Mouse (Mus musculus) gastrocnemius, postnatal 14 days (tissue): ENCODE data around the gene Xbp1. TPM values are rescaled to one million over a fixed set of nuclear protein-coding genes. Genes with fewer than 3 reads are reported as not detected.
"Not testable (repeated sequence)": the region's sequence is repeated elsewhere in the genome, so short reads cannot be mapped to it uniquely, and the experiment has no call there.

ENCODE experiments used
- DNase-seq: peaks from one replicate; pipeline ENCODE4 v3.0.0; 2021; ENCODE audit warnings: mixed read lengths
- intact Hi-C: fragments of 180-260 bp; cut with DNase I; formaldehyde crosslinking; loops from one replicate; pipeline ENCODE4 v1.15.1; 2025; ENCODE audit warnings: low total_unique reads
- total RNA-seq, 2 experiments: library from RNA; stranded (reverse); gene quantifications; 2 replicates each; pipeline ENCODE4 v1.2.3; 2021

Gene Xbp1
- total RNA-seq, 2 experiments from 2014 or later = 42.7 to 47.5 TPM

DNA sequence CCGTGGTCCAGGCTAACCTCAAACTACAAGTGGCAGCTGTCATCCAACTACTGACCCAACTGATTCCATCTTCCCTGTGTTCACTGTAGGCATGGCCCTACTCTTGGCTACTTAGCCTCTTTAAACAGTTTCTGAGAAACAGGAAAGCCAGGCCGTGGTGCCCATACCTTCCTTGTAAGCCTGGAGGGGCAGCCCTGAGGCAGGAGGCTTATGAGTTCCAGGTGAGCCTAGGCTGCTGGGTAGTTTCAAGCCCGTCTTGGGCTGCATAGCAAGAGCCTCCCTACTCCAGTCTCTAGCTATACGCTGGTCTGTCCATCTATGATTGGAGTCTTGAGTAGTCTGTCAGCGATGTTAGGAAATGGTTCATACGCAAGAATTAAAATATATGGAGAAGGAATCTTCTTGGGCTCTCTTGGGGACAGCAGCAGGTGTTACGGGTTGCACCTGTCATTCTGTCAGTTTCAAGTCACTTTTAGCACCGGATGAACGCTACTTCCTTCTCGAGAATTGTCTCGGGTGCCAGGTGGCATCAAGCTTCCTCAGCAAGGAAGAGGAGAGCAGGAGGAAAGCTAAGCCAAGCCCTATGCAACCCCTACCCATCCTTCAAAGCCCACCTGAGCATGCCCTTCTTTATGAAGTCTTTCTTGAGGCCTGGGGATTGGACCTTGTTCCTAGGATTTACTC is 20.4 kb upstream of the Xbp1 start:
- intact Hi-C loops = loop anchor here (10.0 kb wide), 1 partner anchor 205 kb away; no protein-coding TSS in a partner anchor
- DNase-seq = no peak

DNA sequence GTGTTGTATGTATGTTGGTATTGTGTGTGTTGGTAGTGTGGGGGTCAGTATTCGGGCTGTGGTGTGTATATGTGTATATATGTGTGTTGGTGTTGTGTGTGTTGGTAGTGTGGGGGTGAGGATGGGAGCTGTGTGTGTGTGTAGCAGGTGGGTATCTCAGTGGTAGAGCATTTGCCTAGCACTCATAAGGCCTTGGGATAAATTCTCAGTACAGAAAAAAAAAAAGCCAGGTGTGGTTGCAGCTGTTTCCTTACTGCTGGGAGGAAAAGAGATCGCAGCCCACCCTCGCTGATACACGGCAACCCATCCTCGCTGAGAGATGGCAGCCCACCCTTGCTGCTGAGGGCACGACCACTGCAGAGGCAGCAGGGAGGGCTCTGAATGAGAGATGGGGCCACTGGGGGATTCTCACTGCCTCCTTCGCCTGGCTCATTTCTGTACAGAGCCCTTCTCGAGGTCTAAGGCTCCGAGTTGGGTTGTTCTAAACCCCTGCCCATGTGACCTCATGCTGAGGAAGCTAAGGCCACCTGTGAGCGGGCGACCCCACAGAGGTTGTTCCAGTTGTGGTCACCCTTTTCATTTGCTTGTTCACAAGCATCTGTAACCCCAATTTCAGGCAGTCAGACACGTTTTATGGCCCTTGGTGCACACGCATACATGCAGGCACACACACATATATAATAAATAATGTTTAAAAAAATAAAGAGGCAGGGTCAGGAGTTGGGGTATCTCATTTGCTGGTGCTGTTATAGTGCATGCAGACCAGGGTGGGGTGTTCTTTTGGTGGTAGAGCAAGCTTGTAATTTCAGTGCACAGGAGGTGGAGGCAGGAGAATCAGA is 19.3 kb upstream of the Xbp1 start:
- intact Hi-C loops = no loop called here
- DNase-seq = no peak

DNA sequence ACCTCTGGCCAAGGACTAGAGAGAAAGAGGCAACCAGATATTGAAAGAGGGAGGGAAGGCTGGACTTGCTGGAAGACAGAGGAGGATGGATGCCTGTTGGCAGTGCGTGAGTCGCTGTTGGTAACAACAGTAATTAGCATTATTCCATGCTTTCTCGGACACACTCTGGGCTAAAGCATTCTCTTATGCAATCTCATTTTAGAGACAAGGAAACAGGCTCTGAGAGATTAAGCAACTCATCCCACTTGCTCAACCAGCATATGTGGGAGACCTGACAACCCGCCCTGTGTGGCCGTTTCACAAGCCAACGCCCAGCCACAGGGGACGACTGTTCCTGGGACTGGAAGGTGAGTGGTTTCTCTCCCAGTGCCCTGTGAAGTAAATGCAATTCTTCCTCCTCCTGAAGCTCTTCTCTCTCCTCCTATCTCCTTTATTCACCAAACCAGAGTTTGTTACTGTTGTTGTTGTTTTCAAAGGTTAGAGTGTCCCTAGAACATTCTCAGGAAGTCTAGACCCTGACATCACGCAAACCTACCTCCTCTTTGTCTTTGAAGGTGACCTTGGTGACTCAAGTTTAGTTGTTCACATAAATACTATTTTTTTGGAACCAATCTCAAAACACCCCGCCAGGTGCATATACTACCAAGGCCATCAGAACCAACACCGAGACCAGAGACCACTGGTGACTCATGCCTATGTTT is 18.0 kb upstream of the Xbp1 start:
- intact Hi-C loops = no loop called here
- no peak for DNase-seq

DNA sequence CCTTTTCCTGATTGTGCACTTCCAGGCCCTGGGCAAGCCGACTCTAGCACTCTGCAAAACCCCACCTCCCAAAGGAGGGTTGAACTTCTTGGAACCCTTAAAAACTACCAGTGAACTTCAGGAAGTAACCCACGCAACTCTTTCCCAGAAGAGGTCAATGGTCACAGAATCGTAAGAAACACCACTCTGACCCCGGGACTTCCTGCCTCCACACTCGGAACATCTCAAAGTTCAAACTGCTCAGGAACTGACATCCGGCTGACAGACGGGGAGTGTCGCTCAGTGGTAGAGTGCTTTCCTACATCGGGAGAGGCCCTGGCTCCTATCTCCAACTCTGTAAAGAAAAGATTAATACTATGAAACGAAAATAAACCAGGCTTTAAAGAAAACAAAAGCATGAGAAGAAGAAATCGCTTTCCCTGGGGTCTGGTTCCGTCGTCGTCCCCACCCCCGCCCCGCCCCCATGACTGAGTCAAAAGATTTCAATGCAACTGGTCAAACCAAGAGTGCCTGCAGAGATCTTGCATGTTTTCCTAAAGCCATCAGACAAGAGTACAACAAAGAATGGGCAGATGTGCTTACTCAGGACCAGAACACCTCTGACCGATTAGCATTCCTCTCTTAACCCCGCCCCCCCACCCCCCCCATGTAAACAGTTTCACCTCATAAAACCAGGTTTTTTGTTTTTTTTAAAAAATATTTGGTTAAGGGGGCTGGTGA is 14.4 kb upstream of the Xbp1 start:
- intact Hi-C loops = no loop called here
- DNase-seq = no peak

DNA sequence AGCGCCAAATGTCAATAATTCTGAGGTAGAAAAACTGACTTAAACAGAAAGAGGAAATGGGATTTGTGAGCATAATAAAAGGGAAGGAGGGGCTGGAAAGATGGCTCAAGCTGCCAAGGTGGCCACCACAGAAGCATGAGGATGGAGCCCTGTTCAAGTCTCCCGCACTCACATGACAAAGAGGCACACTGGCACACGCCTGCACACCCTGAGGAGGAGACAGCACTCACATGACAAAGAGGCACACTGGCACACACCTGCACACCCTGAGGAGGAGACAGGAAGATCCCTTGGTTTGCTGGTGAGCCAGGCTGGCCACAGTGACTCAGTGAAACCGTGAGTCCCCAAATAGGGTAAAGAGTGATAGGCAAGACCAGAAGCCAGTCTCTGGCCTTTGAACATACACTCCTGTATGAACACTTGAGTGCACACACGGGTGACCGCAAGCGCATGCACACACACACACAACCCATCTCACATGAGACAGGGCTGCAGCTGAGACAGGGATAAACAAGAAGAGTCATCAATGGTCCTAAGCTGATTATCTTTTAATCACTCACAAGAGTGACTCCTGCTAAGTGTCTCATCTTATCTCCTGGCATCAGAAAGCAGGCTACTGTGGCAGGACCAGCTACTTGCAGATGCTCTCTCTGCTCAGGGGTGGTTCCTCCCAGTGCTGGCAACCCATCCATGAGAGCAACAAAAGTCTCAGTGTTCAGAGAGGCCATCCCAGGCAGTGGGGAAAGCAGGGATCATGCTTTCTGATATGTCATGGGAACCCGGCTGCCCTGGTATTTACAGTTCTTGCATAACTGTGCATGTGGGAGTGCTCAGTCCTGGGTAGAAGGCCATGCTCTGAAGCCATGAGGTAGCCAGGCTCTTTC is 11.0 kb upstream of the Xbp1 start:
- intact Hi-C loops = no loop called here
- no peak for DNase-seq

DNA sequence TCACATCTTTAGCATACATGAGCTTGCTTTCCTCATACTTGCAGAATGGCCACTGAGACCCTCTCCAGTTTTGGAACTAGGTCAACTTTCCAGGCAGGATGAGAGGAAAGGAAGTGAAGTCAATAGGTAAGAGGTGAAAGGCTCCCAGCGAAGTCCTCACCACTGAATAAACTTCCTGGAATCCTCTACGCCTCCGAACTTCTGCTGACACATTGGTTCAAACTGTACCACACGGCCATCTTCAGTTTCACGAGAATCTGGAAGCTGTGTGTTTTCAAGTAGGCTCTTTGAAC is 10.4 kb upstream of the Xbp1 start:
- intact Hi-C loops = no loop called here

DNA sequence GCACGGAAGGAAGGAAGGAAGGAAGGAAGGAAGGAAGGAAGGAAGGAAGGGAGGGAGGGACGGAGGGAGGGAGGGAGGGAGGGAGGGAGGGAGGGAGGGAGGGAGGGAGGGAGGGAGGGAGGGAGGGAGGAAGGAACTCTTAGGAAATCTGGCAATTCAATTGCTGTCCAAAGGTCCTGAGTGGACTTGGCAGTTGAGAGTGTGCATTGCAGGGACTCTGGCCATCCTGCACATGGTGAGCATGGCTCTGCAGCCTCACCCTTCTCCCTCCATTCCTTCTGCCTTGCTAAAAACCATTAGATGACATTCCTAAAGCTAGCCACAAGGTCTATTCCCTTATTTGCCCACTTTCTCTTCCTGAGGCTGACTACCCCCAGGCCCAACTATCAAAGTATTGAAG is 9.8 kb upstream of the Xbp1 start:
- DNase-seq, intact Hi-C loops: not testable (repeated sequence)

More for the DNA sequence above, 10.4 kb upstream of the Xbp1 start:
- DNase-seq = no peak

DNA sequence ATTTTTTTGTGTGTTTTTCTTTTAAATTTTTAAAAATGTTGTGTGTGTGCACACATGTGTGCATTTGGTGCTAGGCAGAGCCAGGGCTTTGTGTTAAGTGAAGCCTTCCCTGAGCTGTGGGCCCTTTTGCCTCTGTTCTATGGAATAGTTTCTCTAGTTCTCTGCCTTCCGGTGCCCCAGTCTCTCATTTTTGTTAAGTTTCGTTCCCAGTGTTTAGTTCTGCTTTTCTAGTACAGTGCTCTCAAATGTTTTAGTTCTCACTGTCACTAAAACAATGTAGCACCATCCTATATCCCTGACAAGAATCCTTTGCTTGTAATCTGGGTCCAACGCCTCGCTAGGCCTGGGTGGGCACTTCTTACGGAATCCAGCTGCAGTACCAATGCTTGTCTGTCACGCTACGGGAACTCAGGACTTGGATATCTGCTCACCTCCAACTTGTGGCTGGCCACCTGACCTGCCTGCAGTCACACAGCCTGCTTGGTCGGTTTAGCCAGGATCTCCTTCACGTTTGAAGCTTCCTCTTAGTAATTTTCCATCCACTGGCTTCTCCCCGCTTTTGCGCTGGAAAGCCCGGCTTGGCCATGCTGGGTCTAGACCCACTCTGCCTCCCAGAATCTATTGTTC is 8.2 kb upstream of the Xbp1 start:
- intact Hi-C loops = no loop called here
- DNase-seq = no peak

DNA sequence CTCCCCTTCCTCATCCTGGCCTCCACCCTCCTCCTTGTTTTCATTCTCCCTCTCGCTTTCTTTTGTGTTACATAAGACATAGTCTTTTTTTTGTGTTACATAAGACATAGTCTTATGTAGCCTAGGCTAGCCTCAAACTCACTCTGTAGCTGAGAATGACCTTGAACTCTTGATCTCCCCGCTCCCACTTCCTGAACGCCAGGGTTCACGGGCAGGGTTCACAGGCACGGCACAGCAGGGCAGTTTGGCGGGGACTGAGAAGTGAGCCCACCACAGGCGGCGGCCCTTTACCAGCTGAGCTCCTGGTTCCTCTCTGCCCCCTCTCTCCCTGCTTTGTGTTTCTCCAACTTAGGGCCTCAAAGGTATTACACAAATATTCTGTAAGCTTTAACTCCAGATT is 7.5 kb upstream of the Xbp1 start:
- no peak for DNase-seq
- intact Hi-C loops = no loop called here

DNA sequence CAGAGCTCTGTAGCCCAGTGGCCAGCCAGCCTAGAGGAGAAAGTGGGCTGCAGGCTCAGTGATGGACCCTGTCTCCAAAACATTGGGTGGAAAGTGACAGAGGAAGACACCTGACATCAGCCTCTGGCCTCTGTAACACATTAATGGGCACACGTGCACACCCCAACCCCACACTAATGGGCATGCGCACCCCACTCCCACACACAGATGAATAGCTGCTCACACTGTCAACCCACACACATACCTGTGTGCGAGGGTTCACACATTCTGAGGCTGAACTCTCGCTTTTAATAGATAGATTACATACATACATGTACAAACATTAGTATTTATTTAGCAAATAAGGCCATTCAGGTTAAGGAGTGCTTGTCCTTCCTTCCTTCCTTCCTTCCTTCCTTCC is 6.4 kb upstream of the Xbp1 start:
- intact Hi-C loops = no loop called here
- no peak for DNase-seq

DNA sequence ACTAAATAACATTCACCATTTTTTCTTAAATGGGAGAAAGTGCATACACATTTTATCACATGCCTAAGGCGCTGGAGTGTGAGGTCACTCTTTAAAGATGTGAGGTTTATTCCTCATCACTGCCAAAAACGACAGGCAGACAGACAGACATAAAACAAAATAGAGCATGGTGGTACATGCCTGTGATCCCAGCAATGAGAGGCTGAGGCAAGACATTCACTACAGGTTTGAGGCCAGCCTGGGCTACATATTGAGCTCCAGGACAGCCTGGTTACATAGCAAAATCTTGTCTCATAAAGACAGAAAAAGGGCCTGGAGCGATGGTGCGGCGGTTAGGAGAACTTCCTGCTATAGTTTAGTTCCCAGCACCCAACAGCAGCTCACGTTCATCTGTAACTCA is 5.3 kb upstream of the Xbp1 start:
- intact Hi-C loops = no loop called here
- DNase-seq = no peak

DNA sequence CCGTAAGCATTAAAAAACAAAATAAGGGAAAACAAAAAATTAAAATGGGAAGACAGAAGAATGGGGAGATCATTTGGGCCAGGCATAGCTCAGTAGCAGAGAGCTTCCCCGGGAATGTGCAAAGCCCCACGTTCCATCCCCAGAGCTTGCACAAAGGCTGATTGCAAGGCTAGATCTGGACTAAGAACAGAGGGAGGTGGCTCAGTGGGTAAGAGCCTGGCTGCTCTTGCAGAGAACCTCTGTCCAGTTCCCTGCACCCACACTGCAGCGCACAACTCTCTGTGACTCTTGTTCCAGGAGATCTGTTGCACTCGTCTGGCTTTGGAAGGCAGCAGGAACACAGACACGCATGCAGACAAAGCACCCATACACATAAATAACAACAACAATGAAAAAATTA is 4.8 kb upstream of the Xbp1 start:
- no peak for DNase-seq
- intact Hi-C loops = no loop called here

DNA sequence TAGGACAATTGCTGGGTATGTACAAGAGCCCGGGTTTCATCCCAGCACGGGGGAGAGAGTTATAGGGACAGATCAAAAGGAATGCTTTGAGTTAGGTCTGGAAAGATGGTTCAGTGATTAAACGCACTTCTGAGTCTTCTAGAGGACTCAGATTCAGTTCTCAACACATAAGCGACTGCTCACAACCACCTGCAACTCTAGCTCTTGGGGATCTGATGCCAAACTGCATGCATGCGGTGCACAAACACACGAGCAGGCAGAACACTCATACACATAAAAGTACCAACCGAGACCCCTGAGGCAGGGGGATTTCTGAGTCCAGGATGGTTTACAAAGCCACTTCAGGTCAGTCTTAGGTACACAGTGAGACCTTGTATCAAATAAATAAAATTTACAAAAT is 4.3 kb upstream of the Xbp1 start:
- intact Hi-C loops = no loop called here
- DNase-seq = no peak

DNA sequence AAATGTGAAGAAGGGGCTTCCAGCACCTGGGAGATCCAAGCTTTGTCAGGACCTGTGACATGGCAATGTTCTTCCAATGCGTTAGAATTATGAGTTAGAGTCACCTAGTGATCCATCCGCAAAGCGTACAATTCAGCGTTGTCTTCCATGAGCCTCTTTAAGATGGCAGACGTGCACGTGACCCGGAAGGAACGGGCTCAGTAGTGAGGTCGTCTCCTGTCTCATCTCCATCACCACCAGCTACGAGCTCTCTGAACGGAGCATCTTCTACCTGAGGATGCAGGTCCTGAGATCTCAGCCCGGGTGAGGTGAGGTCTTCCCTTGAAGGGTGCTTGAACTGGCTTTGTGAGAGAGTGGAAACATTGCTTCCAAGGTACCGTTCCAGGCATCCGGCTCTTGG is 3.8 kb upstream of the Xbp1 start:
- DNase-seq = no peak
- intact Hi-C loops = no loop called here

DNA sequence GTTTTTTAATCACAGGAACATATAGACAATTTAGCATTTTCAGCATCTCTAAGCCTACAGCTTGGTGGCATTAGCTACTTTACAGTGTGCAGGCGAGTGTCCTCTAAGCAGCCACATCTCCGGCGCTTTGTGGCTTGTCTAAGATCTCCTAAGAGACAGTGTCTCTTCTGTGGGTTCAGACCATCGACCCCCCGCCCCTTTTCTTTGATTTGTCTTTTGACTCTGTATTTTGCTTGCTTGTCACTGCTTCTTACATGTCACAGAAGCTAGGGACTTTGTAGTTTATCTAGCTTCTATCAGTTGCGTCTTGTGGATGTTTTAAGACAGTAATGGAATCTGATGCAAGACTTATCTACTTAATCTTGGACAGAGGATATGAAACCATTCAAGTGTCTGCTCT is 3.1 kb upstream of the Xbp1 start:
- intact Hi-C loops = no loop called here

DNA sequence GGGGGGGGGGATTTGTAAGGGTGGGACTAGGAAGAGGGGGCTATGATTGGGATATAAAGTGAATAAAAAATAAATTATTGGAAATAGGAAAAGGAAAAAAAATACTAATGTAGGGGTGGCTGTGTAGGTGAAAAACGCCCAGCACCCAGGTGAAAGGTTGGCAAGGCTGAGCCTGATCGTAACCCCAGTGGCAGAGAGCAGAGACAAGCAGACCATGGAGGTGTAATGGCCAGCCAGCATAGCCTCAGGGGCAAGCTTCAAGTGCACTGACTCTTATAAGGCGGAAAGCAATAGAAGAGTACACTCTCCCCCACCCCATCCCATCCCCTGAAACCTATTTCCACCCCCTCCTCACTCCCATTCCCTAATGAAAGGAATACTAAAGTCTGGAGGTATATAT is 778 bp upstream of the Xbp1 start:
- no peak for DNase-seq
- intact Hi-C loops = loop anchor here (5.0 kb wide), 1 partner anchor 32 kb away; no protein-coding TSS in a partner anchor

More for the DNA sequence above, 3.1 kb upstream of the Xbp1 start:
- no peak for DNase-seq

DNA sequence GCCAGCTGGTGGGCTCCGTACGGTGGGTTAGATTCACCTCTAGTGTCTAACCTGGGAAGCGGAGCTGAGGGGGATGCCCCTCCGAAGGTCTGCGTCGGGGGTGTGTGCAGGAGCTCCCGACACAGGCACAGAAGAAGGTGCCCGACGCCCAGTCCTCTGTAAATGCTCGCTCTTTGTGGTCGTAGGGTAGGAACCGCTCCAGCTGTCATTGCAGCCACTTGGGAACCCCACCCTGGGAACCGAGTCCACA is 732 bp downstream of the Xbp1 start:
- intact Hi-C loops = loop anchor here (5.0 kb wide), 1 partner anchor 34 kb away; no protein-coding TSS in a partner anchor
- no peak for DNase-seq

DNA sequence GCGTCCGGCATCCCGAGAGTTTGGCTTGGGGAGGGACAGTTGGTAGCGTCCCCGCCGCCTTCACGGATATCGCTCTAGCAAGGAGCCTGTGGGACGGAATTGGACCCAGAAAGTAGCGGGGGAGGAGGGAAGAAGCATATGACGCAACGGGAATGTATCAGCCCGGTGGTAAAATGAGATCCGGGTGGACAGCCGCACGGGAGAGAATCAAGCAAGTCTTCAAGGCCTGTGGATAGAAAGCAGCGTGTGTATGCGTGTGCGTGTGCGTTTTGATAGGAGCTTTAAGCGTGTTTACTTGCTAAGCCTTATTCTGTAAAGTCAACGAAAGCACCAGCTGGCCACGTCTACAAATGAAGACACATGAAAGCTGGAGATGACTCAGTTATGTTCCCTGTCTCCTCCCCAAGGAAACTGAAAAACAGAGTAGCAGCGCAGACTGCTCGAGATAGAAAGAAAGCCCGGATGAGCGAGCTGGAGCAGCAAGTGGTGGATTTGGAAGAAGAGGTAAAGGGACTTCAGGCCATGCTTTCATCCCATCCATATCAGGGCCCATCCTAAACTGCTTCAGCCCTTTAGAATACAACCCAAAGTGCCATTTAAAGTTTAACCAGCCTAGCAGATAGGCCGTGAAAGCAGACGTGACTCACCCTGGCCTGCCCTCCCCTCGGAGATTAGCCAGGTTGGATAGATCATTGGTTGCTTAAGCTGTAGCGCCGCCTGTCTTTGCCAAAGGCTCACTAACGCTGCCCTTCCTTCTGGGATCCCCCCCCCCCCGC is 1.2 kb downstream of the Xbp1 start:
- intact Hi-C loops = loop anchor here (5.0 kb wide), 1 partner anchor 34 kb away; no protein-coding TSS in a partner anchor
- DNase-seq = peak; percentile 76
